Mouse (Mus musculus): ENCODE measurements around the gene Crtam. TPM values are rescaled to one million over a fixed set of nuclear protein-coding genes. Genes with fewer than 3 reads are reported as not detected.

Gene Crtam
- total RNA-seq, 2 experiments from 2014 or later, result 0.10 to 0.29 TPM

- intact Hi-C loops (cut with DNase I), result no loop called here
- DNase-seq (ENCODE audit: low spot score in 2 of 2), result no peak
These were observed 10.1 kb upstream of the Crtam start for GRCm38 (mm10) chr9:41014512-41014911.

GRCm38 (mm10) chr9:41012456-41012855 is 8.0 kb upstream of the Crtam start:
- intact Hi-C loops (cut with DNase I), result no loop called here
- no peak for DNase-seq (ENCODE audit: low spot score in 2 of 2)

- DNase-seq (ENCODE audit: low spot score in 2 of 2), result peak; percentile 19 to 29
- intact Hi-C loops (cut with DNase I), result no loop called here
These were observed 7.3 kb upstream of the Crtam start for GRCm38 (mm10) chr9:41011512-41012436.

GRCm38 (mm10) chr9:41007785-41008184 is 3.4 kb upstream of the Crtam start:
- DNase-seq (ENCODE audit: low spot score in 2 of 2), result no peak
- intact Hi-C loops (cut with DNase I), result no loop called here

GRCm38 (mm10) chr9:40997116-40997779 is 7.2 kb downstream of the Crtam start:
- intact Hi-C loops (cut with DNase I), result no loop called here
- DNase-seq (ENCODE audit: low spot score in 2 of 2), result no peak

- no peak for DNase-seq (ENCODE audit: low spot score in 2 of 2)
- intact Hi-C loops (cut with DNase I), result loop anchor here (5.0 kb wide), 1 partner anchor 33 kb away; no protein-coding TSS in a partner anchor
These were observed 10.4 kb downstream of the Crtam start for GRCm38 (mm10) chr9:40994075-40994474.

- no peak for DNase-seq (ENCODE audit: low spot score in 2 of 2)
- intact Hi-C loops (cut with DNase I), result loop anchor here (2.0 to 5.0 kb wide), 3 partner anchors 36 to 199 kb away; no protein-coding TSS in a partner anchor
These were observed 12.9 kb downstream of the Crtam start for GRCm38 (mm10) chr9:40991511-40991910.

- intact Hi-C loops (cut with DNase I), result loop anchor here (2.0 to 5.0 kb wide), 3 partner anchors 37 to 201 kb away; no protein-coding TSS in a partner anchor
- DNase-seq (ENCODE audit: low spot score in 2 of 2), result peak; percentile 29 to 51
These were observed 14.4 kb downstream of the Crtam start for GRCm38 (mm10) chr9:40989940-40990588.

GRCm38 (mm10) chr9:40984313-40984712 is 20.1 kb downstream of the Crtam start:
- intact Hi-C loops (cut with DNase I), result loop anchor here (5.0 kb wide), 1 partner anchor 152 kb away; no protein-coding TSS in a partner anchor
- DNase-seq (ENCODE audit: low spot score in 2 of 2), result no peak

- intact Hi-C loops (cut with DNase I), result loop anchor here (5.0 kb wide), 1 partner anchor 151 kb away; no protein-coding TSS in a partner anchor
- no peak for DNase-seq (ENCODE audit: low spot score in 2 of 2)
These were observed 20.7 kb downstream of the Crtam start for GRCm38 (mm10) chr9:40983758-40984157.

GRCm38 (mm10) chr9:40982480-40982879 is 21.9 kb downstream of the Crtam start:
- intact Hi-C loops (cut with DNase I), result loop anchor here (5.0 kb wide), 1 partner anchor 150 kb away; no protein-coding TSS in a partner anchor
- DNase-seq (ENCODE audit: low spot score in 2 of 2), result peak; percentile 16 to 29

GRCm38 (mm10) chr9:40974042-40974801 is 30.2 kb downstream of the Crtam start:
- intact Hi-C loops (cut with DNase I), result loop anchor here (5.0 kb wide), 1 partner anchor 127 kb away; no protein-coding TSS in a partner anchor
- peak; percentile 12 to 28 for DNase-seq (ENCODE audit: low spot score in 2 of 2)

- intact Hi-C loops (cut with DNase I), result no loop called here
- DNase-seq (ENCODE audit: low spot score in 2 of 2), result no peak
These were observed 40.1 kb downstream of the Crtam start for GRCm38 (mm10) chr9:40964418-40964714.

- intact Hi-C loops (cut with DNase I), result no loop called here
- no peak for DNase-seq (ENCODE audit: low spot score in 2 of 2)
These were observed 40.6 kb downstream of the Crtam start, which contains the start of gene Jhy for GRCm38 (mm10) chr9:40963586-40964417. Gene Jhy (minus strand): TSS chr9:40964118.

GRCm38 (mm10) chr9:40961401-40961800 is 43.0 kb downstream of the Crtam start:
- intact Hi-C loops (cut with DNase I), result no loop called here
- DNase-seq (ENCODE audit: low spot score in 2 of 2), result no peak

GRCm38 (mm10) chr9:40949039-40949615 is 55.3 kb downstream of the Crtam start:
- DNase-seq (ENCODE audit: low spot score in 2 of 2), result no peak
- intact Hi-C loops (cut with DNase I), result no loop called here

- intact Hi-C loops (cut with DNase I), result no loop called here
- DNase-seq (ENCODE audit: low spot score in 2 of 2), result no peak
These were observed 56.0 kb downstream of the Crtam start for GRCm38 (mm10) chr9:40948473-40948872.

GRCm38 (mm10) chr9:40947131-40947530 is 57.3 kb downstream of the Crtam start:
- no peak for DNase-seq (ENCODE audit: low spot score in 2 of 2)
- intact Hi-C loops (cut with DNase I), result no loop called here

Measured in left cerebral cortex, postnatal 36 days (tissue).